Mouse (Mus musculus): ENCODE measurements around the gene Smim24.

Smim24 gene

GRCm38 (mm10) chr10:81365073-81365472 lies 27.8 kb upstream of the Smim24 start:
- no peak for DNase-seq (ENCODE audit: low read depth, low spot score)

GRCm38 (mm10) chr10:81365672-81366476 lies 27.0 kb upstream of the Smim24 start, which contains the start of gene 4930404N11Rik:
4930404N11Rik (minus strand) TSS chr10:81365816.
- DNase-seq (ENCODE audit: low read depth, low spot score): no peak

- DNase-seq (ENCODE audit: low read depth, low spot score): no peak
Measured at GRCm38 (mm10) chr10:81366477-81367206, 26.2 kb upstream of the Smim24 start.

GRCm38 (mm10) chr10:81367207-81367495 lies 25.7 kb upstream of the Smim24 start:
- DNase-seq (ENCODE audit: low read depth, low spot score): no peak

GRCm38 (mm10) chr10:81375322-81375721 lies 17.5 kb upstream of the Smim24 start:
- DNase-seq (ENCODE audit: low read depth, low spot score): no peak

- DNase-seq (ENCODE audit: low read depth, low spot score): no peak
Measured at GRCm38 (mm10) chr10:81376561-81377361, 16.1 kb upstream of the Smim24 start.

GRCm38 (mm10) chr10:81377362-81377664 lies 15.5 kb upstream of the Smim24 start:
- DNase-seq (ENCODE audit: low read depth, low spot score): no peak

- DNase-seq (ENCODE audit: low read depth, low spot score): no peak
Measured at GRCm38 (mm10) chr10:81377793-81378552, 14.9 kb upstream of the Smim24 start, which contains the start of gene Fzr1. Fzr1 (minus strand) TSS chr10:81378516.

GRCm38 (mm10) chr10:81378553-81379182 lies 14.2 kb upstream of the Smim24 start:
- DNase-seq (ENCODE audit: low read depth, low spot score): peak; percentile 100

- DNase-seq (ENCODE audit: low read depth, low spot score): no peak
Measured at GRCm38 (mm10) chr10:81379183-81379553, 13.7 kb upstream of the Smim24 start.

- DNase-seq (ENCODE audit: low read depth, low spot score): no peak
Measured at GRCm38 (mm10) chr10:81379809-81380378, 13.0 kb upstream of the Smim24 start.

- no peak for DNase-seq (ENCODE audit: low read depth, low spot score)
Measured at GRCm38 (mm10) chr10:81382039-81382438, 10.8 kb upstream of the Smim24 start.

GRCm38 (mm10) chr10:81383802-81384604 lies 8.8 kb upstream of the Smim24 start, which contains the start of the genes Dohh and Gm48551:
Dohh (plus strand) TSS chr10:81384428.
Gm48551 (plus strand) TSS chr10:81384466.
- peak; percentile 97 for DNase-seq (ENCODE audit: low read depth, low spot score)

GRCm38 (mm10) chr10:81384605-81384982 lies 8.3 kb upstream of the Smim24 start:
- no peak for DNase-seq (ENCODE audit: low read depth, low spot score)

GRCm38 (mm10) chr10:81385603-81386306 lies 7.1 kb upstream of the Smim24 start:
- DNase-seq (ENCODE audit: low read depth, low spot score): no peak

GRCm38 (mm10) chr10:81387716-81388115 lies 5.1 kb upstream of the Smim24 start:
- DNase-seq (ENCODE audit: low read depth, low spot score): no peak

GRCm38 (mm10) chr10:81388505-81389055 lies 4.3 kb upstream of the Smim24 start, which contains the start of gene Gm48552:
Gm48552 (plus strand) TSS chr10:81389005.
- no peak for DNase-seq (ENCODE audit: low read depth, low spot score)

- DNase-seq (ENCODE audit: low read depth, low spot score): no peak
Measured at GRCm38 (mm10) chr10:81389373-81389772, 3.5 kb upstream of the Smim24 start.

All from retina, postnatal 7 days (tissue).